Mouse (Mus musculus) olfactory bulb, adult 2 months (tissue): ENCODE results near the gene Minpp1. TPM values are rescaled to one million over a fixed set of nuclear protein-coding genes. Genes with fewer than 3 reads are reported as not detected.
"Not testable (repeated sequence)": the region's sequence is repeated elsewhere in the genome, so short reads cannot be mapped to it uniquely, and the experiment has no call there.

ENCODE experiments used
- H3K27ac ChIP-seq: fragments of 200-500 bp; 2 replicates; pipeline ENCODE4 v1.5.1; 2012; ENCODE audit warnings: low read depth, low read length; ENCODE audit not compliant: insufficient read depth
- H3K4me1 ChIP-seq: fragments of 200-500 bp; 2 replicates; pipeline ENCODE4 v1.6.1; 2012; ENCODE audit warnings: low read length; ENCODE audit not compliant: control insufficient read depth, insufficient read depth
- H3K4me3 ChIP-seq: fragments of 200-500 bp; 2 replicates; pipeline ENCODE4 v1.5.1; 2012; ENCODE audit warnings: mild to moderate bottlenecking, low read depth, low read length, moderate library complexity; ENCODE audit not compliant: insufficient read depth
- CTCF ChIP-seq: fragments of 200-500 bp; IDR thresholded peaks from 2 replicates; pipeline ENCODE4 v1.5.1; 2012; ENCODE audit warnings: low read depth, mild to moderate bottlenecking, low read length, moderate library complexity; ENCODE audit not compliant: insufficient read depth
- POLR2A ChIP-seq: fragments of 200-500 bp; IDR thresholded peaks from 2 replicates; pipeline ENCODE4 v1.6.1; 2012; ENCODE audit warnings: mild to moderate bottlenecking, low read depth, low read length, moderate library complexity; ENCODE audit not compliant: insufficient read depth
- WGBS: fragments of 180-500 bp; shearing (Covaris S2); methylation state at CpG from one replicate; pipeline ENCODE4 v1.1.7; 2018; 5-methylcytosine and 5-hydroxymethylcytosine counted together
- polyA plus RNA-seq: library from polyadenylated mRNA; stranded (reverse); fragments of >200 nt; gene quantifications from 2 replicates; pipeline ENCODE4 v1.2.4, GENCODE M21; 2012; ENCODE audit warnings: low replicate concordance; ENCODE audit not compliant: missing spikeins, insufficient read depth, insufficient read length

Gene Minpp1
- polyA plus RNA-seq, 1 experiment, result not detected

DNA sequence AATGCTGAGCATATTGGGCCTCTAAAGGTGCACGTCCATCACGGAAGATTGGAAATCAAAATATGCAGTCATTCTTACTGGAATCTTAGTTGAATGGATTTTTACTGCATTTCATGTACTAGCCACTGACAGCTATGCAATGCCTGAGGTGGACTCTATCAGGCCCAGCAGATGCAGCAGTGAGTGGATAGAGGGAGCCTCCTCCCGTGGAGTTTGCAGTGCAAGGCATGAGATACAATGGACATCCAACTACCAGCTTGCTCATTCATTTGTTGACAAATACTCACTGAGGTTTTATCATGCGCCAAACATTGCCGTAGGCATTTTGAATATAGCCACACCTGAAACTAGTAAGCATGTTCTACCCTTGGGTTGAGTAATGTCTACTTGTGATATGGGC lies 18.2 kb upstream of the Minpp1 start:
- H3K27ac ChIP-seq, result no peak overlapping the region
- whole genome bisulfite sequencing, result 94% methylated on average over 5 of the region's 5 CpGs
- no peaks in the 10 kb centered on the region for H3K4me1 ChIP-seq
- no peak overlapping the region for H3K4me3 ChIP-seq
- no peak for TF ChIP-seq POLR2A
- TF ChIP-seq CTCF, result no peak

GRCm38 (mm10) chr19:32470059-32470497 lies 15.5 kb upstream of the Minpp1 start:
- Histone ChIP-seq H3K4me3 (no peak overlapping the region), H3K27ac (no peak overlapping the region), H3K4me1 (no peaks in the 10 kb centered on the region)
- WGBS, result 15% methylated on average over 6 of the region's 6 CpGs
- TF ChIP-seq CTCF (no peak), POLR2A (no peak)

- WGBS, result 87% methylated on average over 13 of the region's 13 CpGs
- H3K4me3 ChIP-seq, result no peak overlapping the region
- TF ChIP-seq CTCF, result no peak
- TF ChIP-seq POLR2A, result no peak
- H3K4me1 ChIP-seq, result no peaks in the 10 kb centered on the region
- no peak overlapping the region for H3K27ac ChIP-seq
These were observed 14.9 kb upstream of the Minpp1 start for GRCm38 (mm10) chr19:32470570-32471263.

GRCm38 (mm10) chr19:32476016-32476711 lies 9.4 kb upstream of the Minpp1 start:
- no peak for TF ChIP-seq POLR2A
- TF ChIP-seq CTCF, result no peak
- H3K27ac ChIP-seq, result no peak overlapping the region
- no peak overlapping the region for H3K4me3 ChIP-seq
- 89% methylated on average over 12 of the region's 12 CpGs for WGBS
- H3K4me1 ChIP-seq, result no peaks in the 10 kb centered on the region

GRCm38 (mm10) chr19:32476712-32477052 lies 8.9 kb upstream of the Minpp1 start:
- Histone ChIP-seq H3K4me1 (no peaks in the 10 kb centered on the region), H3K4me3 (no peak overlapping the region), H3K27ac (no peak overlapping the region)
- TF ChIP-seq POLR2A, result no peak
- TF ChIP-seq CTCF, result no peak
- 81% methylated on average over 4 of the region's 4 CpGs for WGBS

GRCm38 (mm10) chr19:32480255-32480654 lies 5.3 kb upstream of the Minpp1 start:
- no peaks in the 10 kb centered on the region for H3K4me1 ChIP-seq
- WGBS, result 93% methylated on average over 5 of the region's 5 CpGs

GRCm38 (mm10) chr19:32480791-32481442 lies 4.7 kb upstream of the Minpp1 start:
- H3K4me3 ChIP-seq, result no peak overlapping the region
- H3K4me1 ChIP-seq, result no peaks in the 10 kb centered on the region
- TF ChIP-seq CTCF, result no peak
- no peak for TF ChIP-seq POLR2A
- 85% methylated on average over 8 of the region's 8 CpGs for WGBS
- no peak overlapping the region for H3K27ac ChIP-seq

More at GRCm38 (mm10) chr19:32480255-32480654, 5.3 kb upstream of the Minpp1 start:
- Histone ChIP-seq H3K4me3 (no peak overlapping the region), H3K27ac (no peak overlapping the region)
- TF ChIP-seq POLR2A, result no peak
- no peak for TF ChIP-seq CTCF

- no peak for TF ChIP-seq CTCF
- TF ChIP-seq POLR2A, result no peak
- Histone ChIP-seq H3K4me1 (no peaks in the 10 kb centered on the region), H3K4me3 (no peak overlapping the region), H3K27ac (no peak overlapping the region)
- 60% methylated on average over 4 of the region's 4 CpGs for whole genome bisulfite sequencing
These were observed 4.1 kb upstream of the Minpp1 start for GRCm38 (mm10) chr19:32481511-32481910.

GRCm38 (mm10) chr19:32484941-32485660 lies 468 bp upstream of the Minpp1 start:
- peak overlapping the region; percentile 62 for H3K4me3 ChIP-seq
- 13% methylated on average over 13 of the region's 13 CpGs for WGBS
- H3K4me1 ChIP-seq, result peaks cover 6% of the 10 kb centered on the region; the same call in 1 of the 2 replicates
- no peak for TF ChIP-seq CTCF
- 0 out of 2 replicates have a peak overlapping the region, but pooled peaks have one; percentile 32 for H3K27ac ChIP-seq

- under 1% methylated on average over 47 of the region's 47 CpGs for WGBS
These were observed 646 bp downstream of the Minpp1 start for GRCm38 (mm10) chr19:32486106-32486724.

More at GRCm38 (mm10) chr19:32486106-32486724, 646 bp downstream of the Minpp1 start:
- H3K4me3 ChIP-seq, result peak overlapping the region; percentile 62
- not testable (repeated sequence) for H3K4me1 ChIP-seq
- peak overlapping the region; percentile 43 for H3K27ac ChIP-seq
